Mouse (Mus musculus): ENCODE results near the gene Nudt2. TPM values are rescaled to one million over a fixed set of nuclear protein-coding genes. Genes with fewer than 3 reads are reported as not detected.

Nudt2 gene
- polyA plus RNA-seq, 2 experiments = 32.6 to 52.8 TPM

- peaks cover 20% of the 10 kb centered on the region; the same call in 1 of the 2 replicates for H3K4me1 ChIP-seq (ENCODE audit: control insufficient read depth, insufficient read depth, low read length)
- peaks cover 62% of the 10 kb centered on the region for H3K27me3 ChIP-seq (ENCODE audit: control insufficient read depth, insufficient read depth, low read length)
- DNase-seq (ENCODE audit: low spot score) (no peak), ATAC-seq (ENCODE audit: low FRiP score, low read depth) (no peak)
- no peak overlapping the region for H3K27ac ChIP-seq (replicated peaks; ENCODE audit: low read depth, low read length)
- no peak for TF ChIP-seq POLR2A (IDR thresholded peaks at IDR 0.05; ENCODE audit: borderline replicate concordance, extremely low read depth, insufficient read depth, insufficient read length)
- WGBS = 8% methylated on average over 67 of the region's 72 CpGs
- H3K4me2 ChIP-seq (replicated peaks; ENCODE audit: low read depth, low read length, severe bottlenecking) = peak overlapping the region; percentile 55
- H3K9me3 ChIP-seq (ENCODE audit: control insufficient read depth, low read length) = no peaks in the 10 kb centered on the region
- H3K9ac ChIP-seq (ENCODE audit: low read depth, low read length, severe bottlenecking) = no peak overlapping the region
- H3K4me3 ChIP-seq (replicated peaks; ENCODE audit: low read length) = peak overlapping the region; percentile 30
- no peaks in the 10 kb centered on the region for H3K36me3 ChIP-seq (ENCODE audit: control insufficient read depth, insufficient read depth, low read length)
Observed at GRCm38 (mm10) chr4:41497995-41498845, 33.3 kb downstream of the Nudt2 start.

DNA sequence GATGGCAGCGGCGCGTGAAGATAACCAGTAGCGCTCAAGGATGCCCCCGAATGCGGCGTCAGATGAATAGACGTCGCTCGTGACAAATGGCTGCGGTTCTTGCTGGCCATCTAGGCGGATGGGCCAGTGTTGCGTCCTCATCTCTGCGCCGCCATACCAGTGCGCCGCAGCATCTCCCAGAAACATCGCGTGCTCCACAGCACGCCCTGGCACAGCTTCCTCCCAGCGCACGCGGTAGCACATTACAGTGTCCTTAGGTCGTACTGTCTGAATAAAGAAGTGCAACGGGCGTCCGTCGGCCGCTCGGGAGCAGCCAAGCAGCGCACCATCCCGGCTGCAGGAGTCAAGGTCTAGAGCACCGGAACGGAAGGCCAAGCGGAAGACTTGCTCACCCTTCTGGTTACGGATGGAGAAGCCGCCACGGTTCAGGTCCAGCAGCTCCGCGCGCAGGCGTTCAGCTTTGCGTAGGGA is 34.0 kb downstream of the Nudt2 start:
- Histone ChIP-seq H3K4me2 (replicated peaks; ENCODE audit: low read depth, low read length, severe bottlenecking) (peak overlapping the region; percentile 55), H3K9me3 (ENCODE audit: control insufficient read depth, low read length) (no peaks in the 10 kb centered on the region), H3K36me3 (ENCODE audit: control insufficient read depth, insufficient read depth, low read length) (no peaks in the 10 kb centered on the region), H3K9ac (ENCODE audit: low read depth, low read length, severe bottlenecking) (no peak overlapping the region), H3K27ac (replicated peaks; ENCODE audit: low read depth, low read length) (no peak overlapping the region), H3K4me3 (replicated peaks; ENCODE audit: low read length) (peak overlapping the region; percentile 30), H3K4me1 (ENCODE audit: control insufficient read depth, insufficient read depth, low read length) (peaks cover 20% of the 10 kb centered on the region; the same call in 1 of the 2 replicates), H3K27me3 (ENCODE audit: control insufficient read depth, insufficient read depth, low read length) (peaks cover 62% of the 10 kb centered on the region)
- no peak for TF ChIP-seq POLR2A (IDR thresholded peaks at IDR 0.05; ENCODE audit: borderline replicate concordance, extremely low read depth, insufficient read depth, insufficient read length)
- DNase-seq (ENCODE audit: low spot score) = no peak
- WGBS = 7% methylated on average over 43 of the region's 43 CpGs
- ATAC-seq (ENCODE audit: low FRiP score, low read depth) = no peak

- no peak overlapping the region for H3K4me2 ChIP-seq (replicated peaks; ENCODE audit: low read depth, low read length, severe bottlenecking)
- peaks cover 62% of the 10 kb centered on the region for H3K27me3 ChIP-seq (ENCODE audit: control insufficient read depth, insufficient read depth, low read length)
- WGBS = 67% methylated on average over 8 of the region's 8 CpGs
- H3K4me1 ChIP-seq (ENCODE audit: control insufficient read depth, insufficient read depth, low read length) = peaks cover 20% of the 10 kb centered on the region; the same call in 1 of the 2 replicates
- H3K9ac ChIP-seq (ENCODE audit: low read depth, low read length, severe bottlenecking) = no peak overlapping the region
- DNase-seq (ENCODE audit: low spot score) = no peak
- H3K27ac ChIP-seq (replicated peaks; ENCODE audit: low read depth, low read length) = no peak overlapping the region
- H3K4me3 ChIP-seq (replicated peaks; ENCODE audit: low read length) = no peak overlapping the region
- ATAC-seq (ENCODE audit: low FRiP score, low read depth) = no peak
- TF ChIP-seq POLR2A (IDR thresholded peaks at IDR 0.05; ENCODE audit: borderline replicate concordance, extremely low read depth, insufficient read depth, insufficient read length) = no peak
- H3K36me3 ChIP-seq (ENCODE audit: control insufficient read depth, insufficient read depth, low read length) = no peaks in the 10 kb centered on the region
- H3K9me3 ChIP-seq (ENCODE audit: control insufficient read depth, low read length) = no peaks in the 10 kb centered on the region
Observed at GRCm38 (mm10) chr4:41499619-41500018, 34.7 kb downstream of the Nudt2 start.

- Histone ChIP-seq H3K36me3 (ENCODE audit: control insufficient read depth, insufficient read depth, low read length) (no peaks in the 10 kb centered on the region), H3K4me3 (replicated peaks; ENCODE audit: low read length) (no peak overlapping the region), H3K9ac (ENCODE audit: low read depth, low read length, severe bottlenecking) (no peak overlapping the region), H3K27ac (replicated peaks; ENCODE audit: low read depth, low read length) (no peak overlapping the region), H3K27me3 (ENCODE audit: control insufficient read depth, insufficient read depth, low read length) (peaks cover 62% of the 10 kb centered on the region), H3K4me2 (replicated peaks; ENCODE audit: low read depth, low read length, severe bottlenecking) (no peak overlapping the region), H3K4me1 (ENCODE audit: control insufficient read depth, insufficient read depth, low read length) (peaks cover 20% of the 10 kb centered on the region; the same call in 1 of the 2 replicates), H3K9me3 (ENCODE audit: control insufficient read depth, low read length) (no peaks in the 10 kb centered on the region)
- no peak for TF ChIP-seq POLR2A (IDR thresholded peaks at IDR 0.05; ENCODE audit: borderline replicate concordance, extremely low read depth, insufficient read depth, insufficient read length)
- 66% methylated on average over 4 of the region's 4 CpGs for WGBS
- DNase-seq (ENCODE audit: low spot score) (no peak), ATAC-seq (ENCODE audit: low FRiP score, low read depth) (no peak)
Observed at GRCm38 (mm10) chr4:41500787-41501186, 35.8 kb downstream of the Nudt2 start.

GRCm38 (mm10) chr4:41502171-41502940 is 37.4 kb downstream of the Nudt2 start:
- Histone ChIP-seq H3K9ac (ENCODE audit: low read depth, low read length, severe bottlenecking) (peak overlapping the region; percentile 43), H3K4me1 (ENCODE audit: control insufficient read depth, insufficient read depth, low read length) (peaks cover 25% of the 10 kb centered on the region), H3K9me3 (ENCODE audit: control insufficient read depth, low read length) (no peaks in the 10 kb centered on the region), H3K4me3 (replicated peaks; ENCODE audit: low read length) (peak overlapping the region; percentile 36), H3K4me2 (replicated peaks; ENCODE audit: low read depth, low read length, severe bottlenecking) (peak overlapping the region; percentile 60), H3K27ac (replicated peaks; ENCODE audit: low read depth, low read length) (0 out of 2 replicates have a peak overlapping the region, but pooled peaks have one; percentile 26), H3K36me3 (ENCODE audit: control insufficient read depth, insufficient read depth, low read length) (no peaks in the 10 kb centered on the region), H3K27me3 (ENCODE audit: control insufficient read depth, insufficient read depth, low read length) (peaks cover 51% of the 10 kb centered on the region)
- ATAC-seq (ENCODE audit: low FRiP score, low read depth) = peak; percentile 34
- 6% methylated on average over 20 of the region's 20 CpGs for WGBS
- DNase-seq (ENCODE audit: low spot score) = no peak
- TF ChIP-seq POLR2A (IDR thresholded peaks at IDR 0.05; ENCODE audit: borderline replicate concordance, extremely low read depth, insufficient read depth, insufficient read length) = no peak

All from limb, embryonic 14.5 days (tissue).